Mouse (Mus musculus) cerebellum, postnatal 10 days (tissue): ENCODE measurements around the gene Rptor.

Experiments used
- DNase-seq, 2 experiments: peaks; one replicate each; pipeline ENCODE4 v3.0.0; 2021; ENCODE audit warnings: mixed read lengths in 2 of 2

Rptor gene

DNA sequence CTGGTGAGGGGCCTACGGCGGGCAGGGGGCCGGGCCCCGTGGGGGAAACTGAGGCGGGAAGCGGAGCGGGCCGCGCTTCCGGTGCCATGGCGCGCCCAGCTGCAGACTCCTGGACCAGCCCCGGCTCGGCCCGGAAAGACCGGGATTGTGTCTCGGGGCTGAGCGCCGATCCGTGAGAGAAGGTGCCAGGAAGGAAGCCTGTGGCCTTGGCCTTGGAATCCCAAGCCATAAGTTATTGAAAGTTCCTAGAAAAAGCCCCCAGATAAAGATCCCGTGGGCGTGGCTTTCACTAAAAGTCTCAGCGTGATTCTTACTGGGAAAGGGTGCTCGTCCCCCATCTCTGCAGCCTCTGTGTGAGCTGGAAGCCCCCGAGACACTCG, 311.2 kb downstream of the Rptor start:
- DNase-seq = no peak

GRCm38 (mm10) chr11:119914381-119914780, 311.7 kb downstream of the Rptor start:
- DNase-seq = peak in 1 of 2 experiments; percentile 13

DNA sequence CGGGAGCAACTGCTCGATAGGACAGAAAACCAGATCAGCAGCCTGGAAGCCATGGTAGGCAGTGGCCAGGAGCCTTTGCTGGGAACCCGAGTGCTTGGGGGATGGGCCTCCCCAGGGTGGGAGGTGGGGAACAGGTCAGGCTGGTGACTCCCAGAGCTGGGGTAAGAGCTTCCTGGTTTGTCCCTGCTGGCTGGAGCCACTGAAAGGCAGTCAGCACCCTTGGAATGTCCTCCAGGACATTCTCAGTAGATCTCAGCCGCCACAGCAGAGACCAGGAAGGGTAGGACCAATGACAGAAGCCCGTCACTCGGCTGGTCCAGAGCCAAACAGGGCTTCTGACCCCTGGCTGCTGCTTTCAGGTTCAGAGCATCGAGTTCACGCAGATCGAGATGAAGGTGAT, 313.0 kb downstream of the Rptor start:
- peak in 1 of 2 experiments; percentile 19 for DNase-seq

- DNase-seq = peak; percentile 53 to 54
Measured at GRCm38 (mm10) chr11:119916102-119916790, 313.5 kb downstream of the Rptor start.

- DNase-seq = peak in 1 of 2 experiments; percentile 14
Measured at GRCm38 (mm10) chr11:119916834-119917469, 314.2 kb downstream of the Rptor start.

DNA sequence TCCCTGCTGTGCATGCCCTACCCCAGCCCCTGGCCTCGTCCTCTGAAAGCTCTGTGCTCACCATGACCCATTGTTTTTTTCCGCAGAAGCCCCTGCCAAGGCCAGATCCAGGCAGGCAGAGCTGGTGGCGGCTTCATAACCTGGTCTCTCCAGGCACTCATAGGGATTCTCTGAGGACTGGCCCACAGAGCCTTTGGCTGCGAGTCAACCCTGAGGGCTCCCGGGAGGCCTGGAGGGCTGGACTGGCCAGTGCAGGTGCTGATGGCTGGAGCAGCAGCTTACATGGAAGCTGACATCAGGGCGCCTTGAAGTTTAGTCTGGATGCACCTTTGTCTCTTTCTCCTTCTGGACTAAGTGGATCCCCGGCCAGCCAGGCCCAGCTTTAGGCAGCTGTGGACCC, 315.8 kb downstream of the Rptor start:
- peak in 1 of 2 experiments; percentile 19 for DNase-seq

- no peak for DNase-seq
Measured at GRCm38 (mm10) chr11:119919432-119919831, 316.7 kb downstream of the Rptor start.

DNA sequence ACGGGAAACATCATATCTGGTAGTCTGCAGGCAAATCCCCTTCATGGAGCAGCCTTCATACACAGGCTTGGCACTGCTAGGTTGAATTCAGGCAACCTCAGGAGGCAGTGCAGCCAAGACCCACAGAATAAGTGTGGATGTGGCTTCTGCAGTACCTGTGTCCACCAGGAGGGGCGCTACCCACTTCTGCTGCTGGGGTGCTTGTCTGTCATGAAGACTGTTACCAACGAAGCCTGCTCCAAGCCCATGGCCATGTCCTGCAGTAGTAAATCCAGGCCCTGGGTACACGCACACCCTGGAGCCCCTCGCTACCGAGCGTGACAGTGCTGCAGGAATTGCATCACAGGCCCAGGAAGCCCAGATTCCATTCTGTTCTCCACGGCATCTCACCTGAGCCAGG, 317.2 kb downstream of the Rptor start:
- DNase-seq = peak; percentile 88 to 95

DNA sequence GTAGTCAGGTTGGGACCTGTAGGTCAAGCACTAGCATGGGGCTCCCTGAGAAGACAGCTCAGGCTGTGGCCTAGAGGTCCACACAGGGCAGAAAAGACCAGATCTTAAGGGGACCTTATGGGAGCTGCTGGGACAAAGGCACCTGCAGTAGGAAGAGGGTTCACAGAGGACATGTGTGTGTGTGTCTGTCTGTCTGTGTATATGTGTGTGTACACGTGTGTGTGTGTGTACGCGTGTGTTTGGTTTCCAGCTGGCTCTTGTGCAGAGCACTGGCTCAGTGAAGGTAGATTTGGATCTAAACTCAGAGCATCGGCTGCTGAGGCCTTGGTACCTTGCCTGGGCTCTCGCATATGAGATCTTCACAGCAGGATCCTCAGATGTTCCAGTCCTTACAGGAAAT, 318.0 kb downstream of the Rptor start:
- DNase-seq = peak in 1 of 2 experiments; percentile 15

DNA sequence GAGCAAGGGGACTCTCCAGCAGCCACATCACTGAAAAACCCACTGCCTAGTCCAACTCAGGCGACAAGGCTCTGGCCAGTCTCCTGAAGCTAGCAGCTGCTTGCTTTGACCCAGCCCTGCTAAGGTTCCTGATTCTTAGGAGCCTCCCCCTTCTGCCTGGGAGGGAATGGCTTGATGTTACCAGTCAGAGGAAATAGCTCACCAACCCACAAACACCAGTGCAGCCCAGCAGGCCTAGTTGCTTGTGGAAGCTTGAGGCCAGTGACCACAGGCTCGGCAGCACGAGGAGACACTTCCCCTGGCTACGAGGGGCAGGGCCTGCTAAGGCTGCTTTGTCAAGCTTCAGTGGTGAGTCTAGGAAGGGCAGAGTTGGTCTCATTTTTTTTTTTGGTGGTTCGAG, 322.5 kb downstream of the Rptor start:
- no peak for DNase-seq

DNA sequence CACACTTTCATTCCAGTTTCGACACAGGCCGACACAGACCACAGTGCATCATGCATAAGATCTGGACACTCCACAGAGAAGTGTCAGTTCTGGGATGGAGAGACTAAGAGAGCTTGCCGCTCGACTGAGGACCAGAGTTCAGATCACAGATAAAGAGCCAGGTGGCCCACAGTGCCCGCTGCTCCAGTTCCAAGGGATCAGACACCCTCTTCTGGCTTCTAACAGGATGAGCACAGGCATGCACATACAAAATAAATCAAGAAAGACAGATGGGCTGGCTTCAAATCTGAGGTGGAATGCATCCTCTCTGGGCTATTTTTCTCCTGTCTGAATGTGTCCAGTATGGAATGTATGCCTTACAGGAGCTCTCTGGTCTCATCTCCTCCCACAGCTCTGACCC, 324.1 kb downstream of the Rptor start:
- peak in 1 of 2 experiments; percentile 24 for DNase-seq

- DNase-seq = peak in 1 of 2 experiments; percentile 16
Measured at GRCm38 (mm10) chr11:119928023-119928681, 325.4 kb downstream of the Rptor start.

- DNase-seq = peak in 1 of 2 experiments; percentile 25
Measured at GRCm38 (mm10) chr11:119929603-119930265, 327.0 kb downstream of the Rptor start.

DNA sequence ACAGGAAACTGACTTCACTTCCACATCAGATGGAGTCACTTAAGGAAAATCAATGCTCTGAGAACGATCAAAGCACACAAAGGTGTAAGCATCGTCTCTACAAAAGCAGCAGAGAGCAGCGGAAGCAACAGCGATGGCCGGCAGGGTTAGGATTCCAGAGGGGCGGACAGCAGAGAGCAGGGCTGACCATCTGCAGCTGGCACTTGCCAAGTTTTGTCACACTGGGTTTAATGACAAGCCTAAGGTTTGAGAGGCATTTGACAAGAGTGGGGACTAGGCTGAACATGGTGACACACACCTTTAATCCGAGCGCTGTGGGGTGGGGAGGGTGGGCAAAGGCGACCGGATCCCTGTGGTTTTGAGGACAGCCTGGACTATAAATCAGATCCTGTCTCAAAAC, 329.1 kb downstream of the Rptor start:
- DNase-seq = peak; percentile 81 to 82

DNA sequence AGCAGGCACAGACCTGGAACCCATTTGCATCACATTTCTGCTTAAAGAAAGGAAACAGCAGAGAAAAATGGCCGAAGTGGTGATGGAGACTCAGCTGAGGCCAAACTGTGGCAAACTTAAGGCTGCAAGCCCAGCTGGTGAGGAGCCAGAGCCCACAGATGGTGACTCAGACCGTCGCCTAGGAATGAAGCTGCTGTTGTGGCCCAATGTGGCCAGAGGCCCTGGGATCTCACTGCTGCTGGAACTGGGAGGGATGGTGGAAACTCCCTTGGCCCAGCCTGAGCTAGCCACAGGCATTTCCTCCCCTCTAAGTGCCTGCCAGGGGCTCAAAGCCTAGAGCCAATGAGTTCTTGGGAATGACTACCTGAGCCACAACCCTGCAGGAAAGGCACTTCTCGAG, 330.4 kb downstream of the Rptor start:
- DNase-seq = peak; percentile 77 to 81

DNA sequence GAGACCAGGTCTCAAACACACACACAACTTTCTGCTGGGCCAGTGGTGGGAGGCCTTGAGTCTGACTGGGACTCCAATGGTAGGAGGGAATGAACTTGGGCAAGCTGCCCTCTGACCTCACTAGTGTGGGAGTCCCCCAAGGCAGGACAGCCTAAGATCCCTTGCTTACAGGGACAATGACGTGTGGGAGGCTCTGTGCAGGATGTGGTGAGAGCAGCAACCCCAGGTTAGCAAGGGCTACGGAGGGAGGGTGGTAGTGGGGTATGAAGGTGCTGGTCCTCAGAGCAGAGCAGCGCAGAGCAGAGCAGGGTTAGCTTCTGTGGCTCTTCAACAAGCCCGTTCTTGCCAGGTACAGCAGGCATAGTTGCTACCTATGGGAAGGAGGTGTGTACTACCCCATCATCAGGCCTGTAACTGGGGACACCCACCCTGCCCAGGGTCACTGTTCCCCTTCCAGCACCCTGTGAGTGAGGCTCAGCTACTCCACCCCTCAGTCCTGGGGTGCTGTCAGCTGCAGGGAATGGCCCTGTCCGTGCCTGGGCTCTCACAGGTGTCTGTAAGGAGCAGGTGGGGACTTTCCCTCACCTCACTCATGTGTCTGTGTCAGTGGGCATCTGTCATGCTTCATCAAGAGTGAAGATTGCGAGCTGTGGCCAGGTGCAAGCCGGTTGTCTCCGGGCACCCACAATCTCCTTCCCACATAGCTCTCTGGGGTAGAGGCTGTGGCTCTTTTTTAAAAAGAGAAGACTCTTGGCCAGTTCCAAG, 331.3 kb downstream of the Rptor start:
- peak in 1 of 2 experiments; percentile 31 for DNase-seq

DNA sequence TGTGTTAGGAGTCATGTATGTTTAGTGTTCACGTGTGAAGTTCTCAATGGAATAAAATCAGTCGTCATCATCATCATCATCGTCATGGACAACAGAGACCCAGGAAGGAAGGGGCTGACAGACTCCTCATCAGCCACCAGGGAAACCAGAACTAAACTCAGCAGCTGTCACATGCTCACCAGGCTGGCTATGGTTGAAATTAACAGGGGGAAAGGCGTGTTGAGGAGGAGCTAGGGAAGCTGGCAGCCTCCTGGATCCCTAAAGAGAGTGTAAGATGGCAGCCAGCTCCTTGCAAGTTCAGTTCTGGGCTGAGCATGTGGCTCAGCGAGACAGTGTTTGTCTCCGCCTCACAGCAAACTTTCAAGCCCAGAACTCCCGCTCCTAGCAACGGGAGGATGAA, 332.1 kb downstream of the Rptor start:
- DNase-seq = peak in 1 of 2 experiments; percentile 58

GRCm38 (mm10) chr11:119935457-119935856, 332.8 kb downstream of the Rptor start:
- DNase-seq = peak; percentile 86 to 89

- DNase-seq = no peak
Measured at GRCm38 (mm10) chr11:119936456-119936855, 333.8 kb downstream of the Rptor start.

DNA sequence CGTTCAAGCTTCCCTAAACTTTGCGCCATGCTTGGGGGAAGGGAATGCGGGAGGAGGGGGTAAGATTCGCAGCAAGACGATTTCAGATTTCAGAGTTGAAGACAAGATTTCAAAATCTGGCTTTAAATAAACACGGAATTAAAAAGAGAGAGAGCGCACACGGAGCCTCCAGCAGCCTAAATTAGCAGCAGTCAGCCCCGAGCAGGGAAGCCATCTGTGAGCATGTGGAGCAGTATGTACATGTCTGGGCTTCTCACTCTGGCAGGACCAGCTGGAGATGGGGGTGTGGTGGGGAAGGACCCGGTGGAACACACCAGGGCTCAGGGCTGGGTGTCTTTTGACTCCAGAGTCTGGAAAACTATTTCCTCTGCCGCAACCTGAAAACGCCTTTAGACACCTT, 334.5 kb downstream of the Rptor start:
- DNase-seq = peak; percentile 63 to 67

- no peak for DNase-seq
Measured at GRCm38 (mm10) chr11:119937772-119938502, 335.2 kb downstream of the Rptor start.
